Mouse (Mus musculus) limb, embryonic 11.5 days (tissue): ENCODE data around the gene Rhd. TPM values are rescaled to one million over a fixed set of nuclear protein-coding genes. Genes with fewer than 3 reads are reported as not detected.

Experiments
- ATAC-seq: fragments of 200-750 bp; cut with Nextera tagmentation; 2 replicates; pipeline ENCODE4 v1.8.0; 2017; ENCODE audit warnings: low read depth; ENCODE audit not compliant: insufficient number of reproducible peaks, low FRiP score, low TSS enrichment
- DNase-seq: peaks from one replicate; pipeline ENCODE4 v3.0.0-alpha.2; 2015; ENCODE audit warnings: low spot score
- H3K27ac ChIP-seq: fragments of 300-500 bp; sonication (generic); replicated peaks from 2 replicates; pipeline ENCODE4 v1.5.1; 2014; ENCODE audit warnings: low read depth, mild to moderate bottlenecking, low read length
- H3K27me3 ChIP-seq: fragments of 300-500 bp; sonication (generic); 2 replicates; pipeline ENCODE4 v1.6.1; 2014; ENCODE audit warnings: mild to moderate bottlenecking, low read length, mixed read lengths; ENCODE audit not compliant: control insufficient read depth, insufficient read depth
- H3K36me3 ChIP-seq: fragments of 300-500 bp; sonication (generic); 2 replicates; pipeline ENCODE4 v1.6.1; 2014; ENCODE audit warnings: mild to moderate bottlenecking, low read length, moderate library complexity, mixed read lengths; ENCODE audit not compliant: control insufficient read depth, insufficient read depth
- H3K4me1 ChIP-seq: fragments of 300-500 bp; sonication (generic); 2 replicates; pipeline ENCODE4 v1.6.1; 2014; ENCODE audit warnings: low read length, mixed read lengths; ENCODE audit not compliant: control insufficient read depth, insufficient read depth
- H3K4me2 ChIP-seq: fragments of 300-500 bp; sonication (generic); 2 replicates; pipeline ENCODE4 v1.6.1; 2014; ENCODE audit warnings: low read depth, mild to moderate bottlenecking, moderate library complexity; ENCODE audit not compliant: severe bottlenecking
- H3K4me3 ChIP-seq: fragments of 300-500 bp; sonication (generic); 2 replicates; pipeline ENCODE4 v1.5.1; 2014; ENCODE audit warnings: low read depth, low read length
- H3K9ac ChIP-seq: fragments of 300-500 bp; sonication (generic); 2 replicates; pipeline ENCODE4 v1.6.1; 2014; ENCODE audit warnings: mild to moderate bottlenecking, low read length
- H3K9me3 ChIP-seq: fragments of 300-500 bp; sonication (generic); 2 replicates; pipeline ENCODE4 v1.6.1; 2016; ENCODE audit warnings: low read length; ENCODE audit not compliant: control insufficient read depth
- WGBS: fragments of 180-500 bp; shearing (Covaris S2); extraction: QIAGEN DNeasy Blood & Tissue Kit; methylation state at CpG from one replicate; pipeline ENCODE4 v1.1.7; 2014; 5-methylcytosine and 5-hydroxymethylcytosine counted together
- polyA plus RNA-seq: library from polyadenylated mRNA; unstranded; fragments of >200 nt; fragmentation: Nextera tagmentation; extraction: Ambion mirVana; gene quantifications from 2 replicates; pipeline ENCODE4 v1.2.1, GENCODE M21; 2014

Gene Rhd
- polyA plus RNA-seq, 1 experiment from 2014 or later = 14.8 TPM

DNA sequence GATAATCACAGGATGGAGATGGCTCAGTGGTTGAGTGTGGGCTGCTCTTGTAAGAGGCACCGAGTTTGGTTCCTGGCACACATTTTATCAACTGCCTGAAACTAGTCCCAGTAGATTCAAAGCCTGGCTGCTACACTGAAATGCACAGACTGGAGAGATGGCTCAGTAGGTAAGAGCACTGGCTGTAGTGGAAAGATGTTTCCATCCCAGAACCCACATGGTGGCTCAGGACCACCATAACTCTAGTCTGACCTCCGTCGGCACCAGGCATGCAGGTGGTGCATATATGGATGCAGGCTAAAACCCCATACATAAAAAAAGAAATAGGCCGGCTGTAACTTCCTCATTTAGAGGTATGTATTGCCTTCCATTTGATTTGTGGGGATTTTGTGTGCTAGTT is 65.2 kb downstream of the Rhd start:
- H3K4me2 ChIP-seq = no peak overlapping the region
- peaks cover 4% of the 10 kb centered on the region; the same call in 1 of the 2 replicates for H3K4me1 ChIP-seq
- no peak overlapping the region for H3K27ac ChIP-seq
- DNase-seq (no peak), ATAC-seq (no peak)
- H3K27me3 ChIP-seq = no peaks in the 10 kb centered on the region
- H3K4me3 ChIP-seq = no peak overlapping the region
- 78% methylated on average over 4 of the region's 4 CpGs for WGBS
- no peak overlapping the region for H3K9ac ChIP-seq
- no peaks in the 10 kb centered on the region for H3K9me3 ChIP-seq
- H3K36me3 ChIP-seq = peaks cover 19% of the 10 kb centered on the region

DNA sequence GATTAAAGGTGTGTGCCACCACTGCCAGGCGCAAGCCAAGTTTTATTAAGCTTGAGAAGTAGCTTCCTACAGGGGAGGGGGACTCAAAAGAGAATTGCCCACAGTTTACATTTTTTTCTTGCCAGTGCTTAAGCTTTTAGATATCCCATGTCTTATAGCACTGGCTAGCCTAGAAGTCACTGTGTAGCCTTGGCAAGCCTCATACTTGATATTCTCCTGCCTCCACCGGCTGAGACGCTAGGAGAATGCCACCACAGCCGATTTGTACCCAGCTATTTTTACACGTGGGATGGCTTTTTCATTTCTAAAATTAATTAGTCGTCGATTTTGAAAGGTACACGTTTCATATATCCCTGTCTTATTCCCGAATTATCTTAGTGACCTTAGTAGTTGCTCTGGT is 65.9 kb downstream of the Rhd start:
- Histone ChIP-seq H3K9ac (no peak overlapping the region), H3K4me3 (peak overlapping the region; percentile 99), H3K27me3 (no peaks in the 10 kb centered on the region), H3K27ac (no peak overlapping the region), H3K36me3 (peaks cover 23% of the 10 kb centered on the region), H3K4me2 (peak overlapping the region; percentile 85), H3K9me3 (no peaks in the 10 kb centered on the region), H3K4me1 (peaks cover 3% of the 10 kb centered on the region; the same call in 1 of the 2 replicates)
- DNase-seq (no peak), ATAC-seq (no peak)
- 31% methylated on average over 9 of the region's 9 CpGs for WGBS

DNA sequence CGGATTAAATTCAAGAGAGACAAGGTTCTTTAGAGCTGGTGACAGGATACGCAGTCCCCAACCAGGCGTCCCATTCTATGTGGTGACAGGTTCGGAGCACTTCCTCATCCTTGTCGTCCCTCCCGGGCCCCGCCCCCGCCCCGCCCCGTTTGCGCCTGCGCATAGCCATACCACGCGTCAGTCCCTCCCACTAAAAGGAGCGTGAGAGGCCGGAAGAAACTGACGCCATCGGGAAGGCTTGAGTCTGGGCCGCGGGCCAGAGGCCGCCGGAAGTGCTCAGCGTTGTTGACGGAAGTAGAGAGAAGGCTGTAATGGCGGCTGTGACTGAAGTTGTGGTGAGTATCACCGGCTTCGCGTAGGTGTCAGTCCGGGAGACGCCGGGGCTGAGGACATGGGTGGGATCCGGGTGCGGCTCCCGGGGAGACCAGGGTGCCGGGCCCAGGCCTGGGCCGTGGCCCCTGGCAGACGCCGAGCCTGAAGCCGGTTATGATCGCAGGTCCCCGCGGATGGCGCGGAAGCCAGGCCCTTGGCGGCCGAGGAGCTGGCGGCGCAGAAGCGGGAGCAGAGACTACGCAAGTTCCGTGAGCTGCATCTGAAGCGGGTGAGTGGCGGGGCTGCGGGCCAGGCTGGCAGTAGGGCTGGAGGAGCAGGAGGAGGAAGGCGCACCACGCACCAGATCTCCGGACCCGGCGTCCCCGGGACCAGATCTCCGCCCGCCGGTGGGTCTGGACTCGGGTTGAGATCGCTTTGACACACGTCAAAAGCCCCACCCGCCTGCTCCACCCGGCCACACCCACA is 66.5 kb downstream of the Rhd start, which contains the start of gene Syf2:
Syf2 (plus strand) TSS at position 215 of the 798 bp plus-strand sequence.
- DNase-seq = peak; percentile 94
- Histone ChIP-seq H3K4me1 (no peaks in the 10 kb centered on the region), H3K36me3 (peaks cover 18% of the 10 kb centered on the region), H3K4me3 (peak within 1 kb of the TSS; percentile 99), H3K9me3 (no peaks in the 10 kb centered on the region), H3K27me3 (no peaks in the 10 kb centered on the region), H3K27ac (no peak within 1 kb of the TSS), H3K9ac (peak within 1 kb of the TSS; percentile 72), H3K4me2 (peak within 1 kb of the TSS; percentile 85)
- ATAC-seq = peak; percentile 95
- under 1% methylated on average over 68 of the region's 68 CpGs for WGBS

DNA sequence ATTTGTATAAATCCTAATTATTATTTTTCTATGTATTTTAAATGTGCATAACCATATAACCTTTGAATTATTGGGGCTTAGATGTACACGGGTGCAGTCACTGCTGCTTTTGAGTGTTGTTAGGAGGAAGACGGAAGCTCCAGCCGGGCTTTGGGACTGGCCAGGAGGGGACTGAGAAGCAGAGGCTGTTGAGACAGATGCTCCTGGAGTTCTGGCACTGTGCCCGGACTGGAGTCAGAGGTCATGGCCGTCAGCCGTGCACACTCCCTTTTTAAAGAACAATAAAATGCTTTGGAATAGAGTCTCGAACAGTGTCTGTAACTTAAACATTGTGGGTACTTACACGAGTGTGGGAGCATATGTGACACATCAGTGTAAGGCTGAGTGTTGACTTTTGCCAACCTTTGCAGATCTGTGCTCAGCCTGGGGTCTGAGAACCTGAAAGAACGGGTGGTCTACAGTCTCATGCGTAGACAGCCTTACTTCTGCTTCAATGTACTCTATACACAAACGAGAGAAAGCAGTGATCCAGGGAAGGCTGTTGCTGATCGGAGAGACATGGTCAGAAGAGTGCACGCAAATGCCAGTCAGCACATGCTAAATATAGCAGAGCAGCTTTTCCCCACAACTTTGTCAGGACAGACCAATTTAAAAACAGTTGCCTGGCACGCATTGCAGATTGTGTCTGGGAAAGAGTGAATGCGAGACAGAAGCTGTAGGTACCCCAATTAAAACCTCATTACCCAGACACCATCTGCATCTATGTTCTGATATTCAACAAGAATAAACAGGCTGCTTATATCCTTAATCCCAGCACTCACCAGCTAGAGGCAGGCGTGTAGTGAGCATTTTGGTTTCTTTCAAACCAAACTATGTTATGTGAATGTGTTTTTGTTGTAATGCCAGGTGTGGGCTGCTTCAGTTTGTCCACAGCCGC is 73.2 kb downstream of the Rhd start:
- WGBS = 76% methylated on average over 17 of the region's 17 CpGs
- Histone ChIP-seq H3K4me3 (no peak overlapping the region), H3K4me2 (no peak overlapping the region), H3K27me3 (no peaks in the 10 kb centered on the region), H3K4me1 (no peaks in the 10 kb centered on the region), H3K9ac (no peak overlapping the region), H3K36me3 (peaks cover 13% of the 10 kb centered on the region; the same call in 1 of the 2 replicates), H3K9me3 (no peaks in the 10 kb centered on the region), H3K27ac (no peak overlapping the region)
- ATAC-seq (no peak), DNase-seq (no peak)

DNA sequence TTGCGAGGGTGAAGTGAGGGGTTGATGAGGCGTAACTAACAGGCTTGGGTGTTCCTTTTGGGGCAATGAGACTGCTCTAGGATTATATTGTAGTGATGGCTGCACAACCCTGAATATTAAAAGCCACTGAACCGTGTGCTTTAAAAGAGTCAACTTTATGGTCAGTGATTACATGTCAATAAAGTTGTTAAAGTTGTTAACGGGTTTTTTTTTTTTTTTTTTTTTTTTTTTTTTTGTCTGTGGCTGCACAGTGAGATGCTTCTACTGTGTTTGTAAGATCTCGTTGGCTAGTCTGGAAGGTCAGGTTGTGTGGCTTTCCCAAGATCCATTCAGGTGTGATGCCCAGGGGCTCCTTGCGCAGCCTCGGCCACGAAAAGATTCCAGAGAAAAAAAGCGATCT is 75.6 kb downstream of the Rhd start:
- no peak overlapping the region for H3K4me3 ChIP-seq
- no peak overlapping the region for H3K9ac ChIP-seq
- no peaks in the 10 kb centered on the region for H3K9me3 ChIP-seq
- DNase-seq (no peak), ATAC-seq (no peak)
- H3K4me1 ChIP-seq = peaks cover 7% of the 10 kb centered on the region; the same call in 1 of the 2 replicates
- no peak overlapping the region for H3K27ac ChIP-seq
- H3K27me3 ChIP-seq = peaks cover 4% of the 10 kb centered on the region; the same call in 1 of the 2 replicates
- H3K4me2 ChIP-seq = no peak overlapping the region
- WGBS = 61% methylated on average over 9 of the region's 9 CpGs
- peaks cover 5% of the 10 kb centered on the region; the same call in 1 of the 2 replicates for H3K36me3 ChIP-seq

DNA sequence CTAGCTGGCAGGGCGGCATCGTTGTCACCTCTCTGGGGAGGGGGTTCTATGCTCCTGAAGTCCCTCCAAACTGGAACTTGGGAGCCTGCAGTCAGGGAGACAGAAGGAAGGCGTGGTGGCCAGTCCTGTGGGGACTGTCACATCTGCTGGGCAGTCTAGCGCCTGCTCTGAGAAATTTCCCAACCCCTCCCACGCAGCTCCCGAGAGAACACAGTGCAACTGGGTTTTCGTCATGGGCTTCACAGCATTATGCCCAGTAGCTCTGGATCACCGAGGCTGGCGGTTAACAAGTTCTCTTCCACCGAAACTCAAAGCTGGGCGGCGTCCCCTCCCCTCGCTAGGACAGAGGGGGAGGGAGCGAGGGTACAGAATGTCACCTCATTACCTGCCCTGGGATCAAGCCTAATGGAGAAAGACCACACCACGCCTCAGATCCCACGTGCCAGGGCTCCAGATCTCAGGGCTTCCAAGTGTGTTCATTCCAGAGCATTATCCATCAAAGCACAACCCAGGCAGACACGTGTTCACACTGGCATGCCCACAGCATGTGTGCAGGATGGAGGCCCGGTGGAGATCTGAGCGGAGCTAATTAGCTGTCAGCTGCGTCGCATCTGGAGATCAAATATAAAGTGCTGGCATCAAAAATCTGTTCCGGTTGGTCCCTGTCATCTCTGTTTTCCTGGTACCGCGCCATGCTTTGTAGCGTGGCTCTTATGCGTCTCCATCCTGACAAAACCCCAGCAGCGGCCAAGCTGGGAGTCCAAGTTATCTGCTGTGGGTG is 79.6 kb downstream of the Rhd start:
- Histone ChIP-seq H3K27ac (no peak overlapping the region), H3K36me3 (no peaks in the 10 kb centered on the region), H3K4me2 (no peak overlapping the region), H3K27me3 (peaks cover 4% of the 10 kb centered on the region; the same call in 1 of the 2 replicates), H3K4me3 (no peak overlapping the region), H3K9ac (no peak overlapping the region), H3K4me1 (peaks cover 7% of the 10 kb centered on the region; the same call in 1 of the 2 replicates), H3K9me3 (no peaks in the 10 kb centered on the region)
- 45% methylated on average over 27 of the region's 27 CpGs for WGBS
- no peak for DNase-seq
- ATAC-seq = 0 out of 2 replicates have a peak, but pooled peaks have one; percentile 13
